Mouse (Mus musculus) adrenal gland, postnatal 36 days (tissue): ENCODE data around the gene Spns3. TPM values are rescaled to one million over a fixed set of nuclear protein-coding genes. Genes with fewer than 3 reads are reported as not detected.

ENCODE experiments used
- DNase-seq, 2 experiments: peaks; one replicate each; pipeline ENCODE4 v3.0.0; 2021; ENCODE audit warnings: mixed read lengths in 1 of 2
- long read RNA-seq, 2 experiments: library from polyadenylated mRNA; stranded (forward); transcript quantifications; one replicate each; pipeline ENCODE4 v2.0.0; 2021; ENCODE audit warnings: borderline sequencing depth in 2 of 2
- total RNA-seq, 2 experiments: library from RNA; stranded (reverse); gene quantifications; 2 replicates each; pipeline ENCODE4 v1.2.3; 2021

The Spns3 gene
- total RNA-seq: under 1 TPM; 0.13 to 0.23 TPM
- long read RNA-seq, experiment 1: 0 reads
- long read RNA-seq, experiment 2: 0 reads

- DNase-seq: no peak
These were observed at the start of gene Spns3 for GRCm38 (mm10) chr11:72550134-72550988. Gene Spns3 (minus strand): TSS chr11:72550506.

GRCm38 (mm10) chr11:72597780-72598179, 47.5 kb upstream of the Spns3 start:
- DNase-seq: no peak

GRCm38 (mm10) chr11:72595010-72595737, 44.9 kb upstream of the Spns3 start:
- no peak for DNase-seq

DNA sequence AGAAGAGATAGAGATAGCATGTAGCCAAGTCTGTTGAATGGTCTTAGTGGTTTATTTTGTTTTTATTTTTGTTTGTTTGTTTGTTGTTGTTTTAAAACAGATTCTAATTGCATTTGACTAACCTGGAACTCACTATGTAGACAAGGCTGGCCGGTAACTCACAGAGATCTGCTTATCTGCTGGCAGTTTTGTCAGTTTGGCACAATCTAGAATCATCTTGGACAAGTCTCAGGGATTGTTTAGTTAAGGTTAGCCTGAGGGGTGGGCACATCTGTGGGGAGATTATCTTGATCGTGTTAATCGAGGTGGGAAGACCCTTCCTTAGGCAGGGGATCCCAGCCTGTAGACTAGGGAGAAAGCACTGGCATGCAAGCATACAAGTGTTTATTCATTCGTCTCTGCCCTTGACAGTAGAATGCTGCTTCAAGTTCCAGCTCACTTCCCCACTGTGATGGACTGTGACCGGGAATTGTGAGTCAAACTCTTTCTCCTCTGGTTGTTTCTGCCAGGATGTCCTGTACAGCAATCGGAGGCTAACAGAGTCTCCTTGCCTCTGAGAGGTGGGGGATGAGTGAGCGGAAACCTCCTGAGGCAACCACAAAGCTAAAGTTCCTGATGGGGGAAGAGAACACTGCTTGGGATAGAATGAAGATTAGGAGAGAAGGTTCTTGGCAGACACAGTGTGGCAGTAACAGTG, 37.4 kb upstream of the Spns3 start:
- no peak for DNase-seq

GRCm38 (mm10) chr11:72586570-72586969, 36.3 kb upstream of the Spns3 start:
- no peak for DNase-seq

DNA sequence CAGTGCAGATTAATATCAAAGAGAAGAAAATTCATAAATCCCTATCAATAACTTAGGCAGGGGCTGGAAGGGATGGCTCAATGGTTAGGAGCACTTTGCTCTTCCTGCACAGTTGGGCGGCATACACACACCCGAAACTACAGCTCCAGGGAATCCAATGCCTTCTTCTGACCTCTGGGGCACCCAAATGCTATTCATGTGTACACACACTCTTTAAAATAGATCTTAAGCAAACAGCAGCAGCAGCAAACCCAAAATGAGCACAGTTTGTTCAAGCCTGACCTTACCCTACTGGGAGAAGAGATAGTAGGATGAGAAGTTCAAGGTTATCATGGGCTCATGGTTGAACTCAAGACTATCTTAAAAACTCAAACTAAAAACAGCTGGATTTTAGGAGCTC, 32.8 kb upstream of the Spns3 start:
- no peak for DNase-seq

- no peak for DNase-seq
These were observed 32.1 kb upstream of the Spns3 start for GRCm38 (mm10) chr11:72582448-72582705.

DNA sequence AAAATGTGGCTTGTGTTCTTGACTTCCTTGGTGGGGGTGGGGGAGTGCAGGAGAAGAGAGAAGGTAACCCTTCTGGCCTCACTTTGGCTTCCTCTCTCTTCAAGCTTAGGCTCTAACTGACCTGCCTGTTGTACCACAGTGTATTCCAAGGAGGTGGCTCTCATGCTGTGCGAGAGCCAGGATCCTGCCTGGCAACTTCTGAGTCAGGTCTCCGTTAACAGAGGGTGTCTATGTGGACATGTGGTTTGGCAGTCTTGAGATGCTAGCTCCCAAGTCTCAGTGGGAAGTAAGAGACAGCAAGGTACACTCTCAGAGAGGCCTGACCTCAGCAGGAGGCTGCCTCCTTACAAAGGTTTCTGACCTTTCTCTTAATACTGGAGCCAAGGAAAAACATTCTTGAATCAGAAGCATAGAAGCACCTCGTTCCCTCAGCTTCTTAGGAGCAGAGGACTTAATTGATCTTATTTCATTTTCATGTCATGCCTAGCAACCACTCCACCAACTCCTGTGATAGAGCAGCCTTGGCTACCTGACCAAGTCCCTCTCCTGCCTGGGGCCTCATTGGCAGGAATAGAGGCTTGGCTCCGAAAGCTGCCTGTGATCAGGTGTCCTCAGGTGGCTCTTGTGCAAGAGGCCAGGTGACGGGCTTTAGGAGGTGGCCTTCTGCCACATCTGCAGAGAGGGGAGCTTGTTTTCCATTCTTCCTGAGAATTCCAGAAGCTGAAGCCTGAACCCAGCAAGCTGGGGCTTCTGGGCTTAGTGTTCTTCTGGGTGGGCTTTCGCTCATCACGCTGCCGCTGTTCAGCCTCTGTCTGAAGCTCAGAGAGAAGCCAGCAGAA, 31.5 kb upstream of the Spns3 start:
- no peak for DNase-seq

DNA sequence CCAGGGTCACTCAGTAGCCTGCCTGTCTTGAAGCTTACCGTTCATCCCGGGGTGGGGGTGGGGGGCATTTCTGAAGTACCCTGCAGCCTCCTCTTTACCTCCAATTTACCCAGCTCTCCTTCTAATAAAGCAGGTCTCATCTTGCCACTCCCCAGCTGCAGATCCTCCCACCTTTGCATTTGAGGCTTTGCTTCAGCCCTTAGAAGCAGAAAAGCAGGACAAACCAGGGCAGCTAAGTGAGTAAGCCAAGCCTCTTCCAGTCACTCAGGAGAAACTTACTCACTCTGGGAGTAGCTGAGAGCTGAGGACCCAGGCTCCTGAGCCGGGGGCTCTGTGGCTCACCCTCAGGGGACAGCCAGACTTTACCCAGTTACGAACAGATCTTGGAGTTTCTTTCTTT, 28.2 kb upstream of the Spns3 start:
- no peak for DNase-seq

- peak; percentile 16 to 33 for DNase-seq
These were observed 26.4 kb upstream of the Spns3 start for GRCm38 (mm10) chr11:72576466-72577351.

DNA sequence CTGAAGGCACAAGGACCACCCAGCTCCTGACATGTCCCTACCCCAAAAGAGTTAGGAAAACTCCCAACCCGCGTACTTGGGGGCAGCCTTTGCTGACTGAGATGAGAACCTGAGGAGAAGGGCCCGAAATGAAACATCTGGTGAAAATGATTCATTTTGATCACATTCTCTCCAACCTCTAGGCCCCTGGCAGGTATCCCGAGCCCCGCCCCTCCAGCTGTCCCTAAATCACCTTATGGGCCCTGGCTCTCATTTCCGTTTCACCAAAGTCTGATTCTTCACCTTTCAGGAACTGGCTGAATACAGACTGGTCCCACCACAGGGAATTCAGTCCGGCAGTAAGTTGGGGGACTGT, 25.8 kb upstream of the Spns3 start:
- DNase-seq: peak; percentile 12 to 22

- peak; percentile 26 to 59 for DNase-seq
These were observed 23.5 kb upstream of the Spns3 start for GRCm38 (mm10) chr11:72573819-72574218.

DNA sequence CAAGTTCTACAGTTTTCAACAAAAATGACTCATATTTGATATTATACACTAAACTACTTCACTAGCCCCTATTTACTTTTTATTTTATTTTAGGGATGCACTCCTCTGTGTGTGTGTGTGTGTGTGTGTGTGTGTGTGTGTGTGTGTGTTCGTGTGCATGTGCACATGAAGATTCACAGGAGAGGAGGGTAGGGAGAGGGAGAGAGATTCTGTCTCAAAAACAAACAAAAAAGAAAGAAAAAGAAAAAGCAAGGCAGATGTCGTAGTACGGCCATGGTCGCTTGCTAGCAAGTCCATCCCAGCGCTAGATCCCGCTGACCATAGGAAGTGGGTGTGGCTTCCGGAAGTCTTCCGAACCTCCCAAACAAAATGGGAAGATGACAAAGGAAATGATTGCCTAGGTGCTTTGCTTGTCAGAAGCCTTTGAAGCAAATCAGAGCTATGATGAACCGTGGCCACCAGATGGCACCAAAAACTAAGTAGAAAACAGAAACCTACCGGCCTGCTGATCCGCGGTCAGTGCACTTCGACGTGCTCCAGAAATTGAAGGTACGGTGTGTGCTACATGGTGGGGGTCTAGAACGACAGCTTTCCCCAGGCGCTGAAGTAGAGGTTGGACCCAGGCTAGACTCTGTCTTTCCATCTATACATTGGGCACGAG, 20.1 kb upstream of the Spns3 start:
- peak; percentile 81 to 84 for DNase-seq

GRCm38 (mm10) chr11:72569671-72570318, 19.5 kb upstream of the Spns3 start:
- DNase-seq: no peak

GRCm38 (mm10) chr11:72569051-72569450, 18.7 kb upstream of the Spns3 start:
- DNase-seq: peak; percentile 14 to 51

DNA sequence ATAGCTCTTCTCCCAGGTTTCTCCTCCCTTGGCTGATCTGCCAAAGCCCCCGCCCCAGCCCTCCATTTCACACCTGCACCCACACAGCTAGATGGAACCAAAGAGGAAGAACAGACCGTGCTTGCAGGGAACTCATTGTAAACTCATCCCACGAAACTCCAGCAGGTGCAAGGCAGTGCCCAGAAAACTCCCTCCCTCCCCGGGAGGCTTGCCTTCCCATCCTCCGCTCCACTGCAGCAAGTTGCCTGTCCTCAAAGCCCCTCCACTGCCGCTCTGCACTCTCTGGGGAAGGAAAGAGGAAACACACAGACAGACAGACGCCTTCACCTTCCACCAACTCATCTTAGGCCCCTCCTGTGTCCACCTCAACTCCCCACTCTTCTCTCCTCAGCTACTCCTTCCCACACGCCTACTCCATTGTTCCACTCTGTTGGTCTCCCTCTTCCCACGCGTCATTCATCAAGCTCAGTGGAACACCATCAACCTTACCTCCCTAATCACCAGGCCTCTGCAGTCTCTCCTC, 16.6 kb upstream of the Spns3 start:
- DNase-seq: no peak

DNA sequence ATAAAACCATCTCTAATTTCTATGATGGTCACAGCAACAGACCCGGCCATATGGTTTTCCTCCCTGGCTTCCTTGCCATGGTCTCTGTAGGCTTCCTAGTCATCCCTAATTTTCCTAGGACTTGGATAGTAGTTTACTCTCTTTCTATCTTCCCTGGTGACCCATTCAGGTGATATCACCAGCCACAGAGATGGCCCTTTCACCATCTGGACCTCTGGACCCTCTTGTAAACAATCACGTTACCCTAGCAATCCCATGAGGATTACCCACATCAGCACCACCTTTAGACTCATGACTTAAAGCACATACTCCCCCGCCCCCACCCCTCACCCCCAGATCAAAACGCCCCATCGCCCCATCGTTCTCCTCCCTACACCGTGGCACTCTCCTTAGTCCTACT, 16.0 kb upstream of the Spns3 start:
- DNase-seq: no peak

- peak in 1 of 2 experiments; percentile 21 for DNase-seq
These were observed 14.0 kb upstream of the Spns3 start for GRCm38 (mm10) chr11:72564232-72564807.

GRCm38 (mm10) chr11:72560661-72561060, 10.4 kb upstream of the Spns3 start:
- DNase-seq: no peak
